Mouse (Mus musculus) intestine, embryonic 14.5 days (tissue): ENCODE measurements at regions not wholly inside any gene's neighbourhood (a gene's known extent, or its start where the extent isn't known, plus 50 kb on each side); places are given as distances from the start of the nearest gene placed in this dataset.

Experiments used
- ATAC-seq: fragments of 200-750 bp; cut with Nextera tagmentation; replicated peaks from 2 replicates; pipeline ENCODE4 v1.8.0; 2017; ENCODE audit warnings: low read depth, moderate number of reproducible peaks, moderate TSS enrichment, moderate library complexity; ENCODE audit not compliant: low FRiP score, low TSS enrichment
- DNase-seq: peaks from one replicate; pipeline ENCODE4 v3.0.0-alpha.2; 2018; ENCODE audit warnings: low spot score
- H3K27ac ChIP-seq: fragments of 300-500 bp; sonication (generic); 2 replicates; pipeline ENCODE4 v1.5.1; 2014; ENCODE audit warnings: low read depth, mild to moderate bottlenecking, control low read depth
- H3K27me3 ChIP-seq: fragments of 300-500 bp; sonication (generic); replicated peaks from 2 replicates; pipeline ENCODE4 v1.6.1; 2014; ENCODE audit warnings: low read length, control low read depth; ENCODE audit not compliant: control insufficient read depth, insufficient read depth
- H3K36me3 ChIP-seq: fragments of 300-500 bp; sonication (generic); 2 replicates; pipeline ENCODE4 v1.6.1; 2014; ENCODE audit warnings: low read length, control low read depth; ENCODE audit not compliant: control insufficient read depth, insufficient read depth
- H3K4me1 ChIP-seq: fragments of 300-500 bp; sonication (generic); replicated peaks from 2 replicates; pipeline ENCODE4 v1.6.1; 2014; ENCODE audit warnings: low read length, control low read depth, mixed read lengths; ENCODE audit not compliant: control insufficient read depth, insufficient read depth
- H3K4me2 ChIP-seq: fragments of 300-500 bp; sonication (generic); 2 replicates; pipeline ENCODE4 v1.6.1; 2014; ENCODE audit warnings: low read length
- H3K4me3 ChIP-seq: fragments of 300-500 bp; sonication (generic); 2 replicates; pipeline ENCODE4 v1.5.1; 2014; ENCODE audit warnings: low read depth, low read length, control low read depth, mixed read lengths
- H3K9ac ChIP-seq: fragments of 300-500 bp; sonication (generic); 2 replicates; pipeline ENCODE4 v1.6.1; 2014; ENCODE audit warnings: mild to moderate bottlenecking, low read length
- H3K9me3 ChIP-seq: fragments of 300-500 bp; sonication (generic); 2 replicates; pipeline ENCODE4 v1.6.1; 2016; ENCODE audit warnings: low read length, control low read depth; ENCODE audit not compliant: control insufficient read depth
- whole genome bisulfite sequencing: fragments of 180-500 bp; shearing (Covaris S2); extraction: QIAGEN DNeasy Blood & Tissue Kit; methylation state at CpG from one replicate; pipeline ENCODE4 v1.1.7; 2014; 5-methylcytosine and 5-hydroxymethylcytosine counted together

DNA sequence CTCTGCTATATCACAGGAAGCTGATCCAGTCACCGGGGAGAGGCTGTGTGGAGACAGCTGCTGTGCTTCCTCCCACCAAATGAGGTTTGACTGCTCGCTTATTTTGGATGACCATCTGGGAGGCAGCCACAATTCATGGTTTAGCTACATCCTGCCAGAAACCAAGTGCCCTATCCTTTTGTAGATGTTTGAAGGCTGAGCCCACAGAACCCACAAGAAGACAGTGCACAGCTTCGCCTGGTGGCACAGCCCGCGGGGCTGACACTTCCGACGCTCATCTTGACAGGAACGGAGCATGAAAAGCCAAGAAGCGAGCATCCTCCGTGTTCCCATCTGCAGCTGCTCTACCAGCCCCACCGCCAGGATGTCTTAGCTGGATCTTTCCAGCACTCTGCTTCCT is 204.1 kb upstream of the Cdh4 start:
- H3K4me2 ChIP-seq: no peak overlapping the region
- 75% methylated on average over 11 of the region's 11 CpGs for WGBS
- ATAC-seq (no peak), DNase-seq (no peak)
- no peak overlapping the region for H3K9ac ChIP-seq
- H3K4me3 ChIP-seq: no peak overlapping the region
- H3K27ac ChIP-seq: no peak overlapping the region
- no peaks in the 10 kb centered on the region for H3K9me3 ChIP-seq
- no peaks in the 10 kb centered on the region for H3K36me3 ChIP-seq
- H3K4me1 ChIP-seq: no peaks in the 10 kb centered on the region
- H3K27me3 ChIP-seq: no peaks in the 10 kb centered on the region

DNA sequence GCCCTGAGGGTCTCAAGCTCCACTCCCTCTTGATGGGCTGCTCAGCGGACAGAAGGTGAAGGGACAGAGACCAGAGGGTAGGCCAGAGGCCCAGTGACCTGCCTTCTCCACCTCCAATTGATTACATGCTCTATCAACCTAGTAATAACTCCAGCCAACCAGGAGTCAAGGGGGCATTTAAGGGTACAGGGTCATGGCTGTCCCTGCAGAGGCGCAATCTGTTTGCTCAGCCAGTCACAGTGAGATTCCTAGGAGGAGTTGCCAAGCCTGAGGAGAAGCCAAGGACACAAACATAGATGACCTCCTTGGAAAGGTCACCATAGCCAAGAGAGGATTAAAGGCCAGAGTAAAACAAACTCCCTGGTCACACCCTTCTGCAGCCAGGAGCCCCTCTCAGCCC is 181.3 kb upstream of the Cdh4 start:
- 65% methylated on average over 2 of the region's 2 CpGs for WGBS
- Histone ChIP-seq H3K4me2 (no peak overlapping the region), H3K9ac (no peak overlapping the region), H3K27ac (no peak overlapping the region), H3K4me1 (no peaks in the 10 kb centered on the region), H3K27me3 (no peaks in the 10 kb centered on the region), H3K4me3 (no peak overlapping the region), H3K36me3 (no peaks in the 10 kb centered on the region), H3K9me3 (no peaks in the 10 kb centered on the region)
- ATAC-seq: no peak
- no peak for DNase-seq

DNA sequence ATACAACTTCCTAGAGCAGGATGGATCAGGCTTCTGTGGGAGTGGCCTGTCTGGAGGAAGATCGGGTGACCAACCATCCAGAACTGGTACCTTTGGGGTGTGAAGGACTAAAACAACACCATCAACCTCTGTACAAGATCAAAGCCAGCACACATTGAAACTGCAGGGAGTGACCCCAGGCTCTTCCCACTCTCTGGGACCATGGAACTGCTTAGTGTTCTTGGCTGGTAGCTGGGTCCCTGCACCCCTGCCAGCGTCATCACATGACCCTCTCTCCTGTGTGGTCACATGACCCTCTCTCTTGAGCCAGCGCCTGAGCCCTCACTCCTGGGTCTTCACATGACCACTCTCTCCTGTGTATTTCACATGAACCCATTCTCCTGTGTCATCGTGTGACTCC is 178.3 kb upstream of the Cdh4 start:
- Histone ChIP-seq H3K4me3 (no peak overlapping the region), H3K9ac (no peak overlapping the region), H3K36me3 (no peaks in the 10 kb centered on the region), H3K27me3 (no peaks in the 10 kb centered on the region), H3K9me3 (no peaks in the 10 kb centered on the region), H3K4me2 (no peak overlapping the region), H3K27ac (no peak overlapping the region), H3K4me1 (no peaks in the 10 kb centered on the region)
- DNase-seq (no peak), ATAC-seq (no peak)
- WGBS: 74% methylated on average over 4 of the region's 4 CpGs

DNA sequence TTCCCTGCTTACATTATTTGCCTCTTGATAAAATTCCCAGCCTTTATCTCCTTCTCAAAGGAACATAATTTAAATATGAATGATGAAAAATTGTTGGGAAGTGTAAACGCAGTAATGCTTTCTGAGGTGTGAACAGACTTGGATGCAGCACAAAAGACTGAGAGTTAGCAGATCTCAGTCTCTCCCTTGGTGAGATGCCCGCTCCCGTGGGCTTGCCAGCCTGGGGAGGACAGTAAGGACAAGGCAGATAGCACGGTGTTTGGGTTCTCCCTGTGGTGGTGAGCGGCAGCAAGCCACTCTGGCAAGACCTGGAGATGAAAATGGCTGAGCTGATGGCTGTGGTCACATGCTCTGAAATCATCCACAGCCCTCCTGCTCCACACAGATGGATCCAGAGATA is 176.8 kb upstream of the Cdh4 start:
- H3K36me3 ChIP-seq: no peaks in the 10 kb centered on the region
- H3K4me1 ChIP-seq: no peaks in the 10 kb centered on the region
- H3K4me2 ChIP-seq: no peak overlapping the region
- no peak overlapping the region for H3K9ac ChIP-seq
- DNase-seq (no peak), ATAC-seq (no peak)
- no peak overlapping the region for H3K27ac ChIP-seq
- 71% methylated on average over 5 of the region's 5 CpGs for WGBS
- H3K4me3 ChIP-seq: no peak overlapping the region
- H3K9me3 ChIP-seq: no peaks in the 10 kb centered on the region
- H3K27me3 ChIP-seq: no peaks in the 10 kb centered on the region

DNA sequence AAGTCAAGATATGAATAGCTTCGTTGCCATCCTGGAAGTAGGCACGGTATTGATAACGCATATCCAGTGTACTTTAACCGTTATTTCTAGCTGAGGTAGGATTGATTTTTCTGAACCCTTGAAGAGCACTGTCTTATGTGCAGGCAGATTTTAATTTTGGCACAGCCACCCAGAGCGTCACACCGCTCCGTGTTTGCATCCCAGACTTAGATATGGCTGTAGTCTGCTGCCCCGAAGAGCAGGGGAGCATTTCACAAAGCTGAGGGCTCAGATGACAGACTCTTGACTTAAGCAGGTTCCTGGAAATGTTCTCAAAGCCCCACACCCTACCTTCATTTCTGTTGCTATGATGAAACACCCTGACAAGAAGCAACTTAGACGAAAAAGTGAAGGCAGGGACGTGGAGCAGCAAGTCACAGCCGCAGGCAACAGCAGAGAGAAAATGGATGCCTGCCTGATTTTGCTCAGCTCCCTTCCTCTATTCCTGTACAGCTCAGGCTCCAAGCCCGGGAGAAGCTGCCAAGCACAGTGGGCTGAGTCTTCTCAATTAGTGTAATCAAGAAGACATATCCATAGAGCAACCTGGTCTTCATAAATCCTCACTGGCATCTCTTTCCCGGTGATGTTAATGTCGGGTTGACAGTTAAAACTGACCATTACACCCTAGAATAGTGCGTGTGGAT is 164.9 kb upstream of the Cdh4 start:
- no peaks in the 10 kb centered on the region for H3K27me3 ChIP-seq
- H3K9me3 ChIP-seq: no peaks in the 10 kb centered on the region
- no peak overlapping the region for H3K9ac ChIP-seq
- no peak overlapping the region for H3K27ac ChIP-seq
- no peak overlapping the region for H3K4me3 ChIP-seq
- DNase-seq (no peak), ATAC-seq (no peak)
- 80% methylated on average over 15 of the region's 15 CpGs for WGBS
- H3K4me2 ChIP-seq: no peak overlapping the region
- no peaks in the 10 kb centered on the region for H3K4me1 ChIP-seq
- H3K36me3 ChIP-seq: no peaks in the 10 kb centered on the region

DNA sequence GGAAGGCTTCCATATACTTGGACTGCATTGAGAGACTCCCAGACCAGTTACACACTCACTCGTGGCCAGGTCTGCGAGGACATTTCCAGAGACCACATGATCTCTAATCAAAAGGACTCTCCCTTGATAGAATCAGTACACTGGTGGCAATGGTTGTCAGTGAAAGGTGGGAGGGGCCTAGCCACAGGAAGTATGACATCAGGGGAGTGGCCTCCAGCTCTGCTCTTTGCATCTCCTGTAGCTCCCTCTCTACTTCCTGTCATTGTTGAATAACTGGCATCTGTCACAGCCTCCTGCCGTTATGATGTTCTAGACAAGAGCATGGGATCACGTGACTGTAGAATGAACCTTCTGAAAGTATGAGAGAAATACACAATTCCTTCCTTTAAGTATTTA is 164.3 kb upstream of the Cdh4 start:
- Histone ChIP-seq H3K27ac (no peak overlapping the region), H3K9ac (no peak overlapping the region), H3K4me3 (no peak overlapping the region), H3K4me1 (no peaks in the 10 kb centered on the region), H3K4me2 (no peak overlapping the region), H3K9me3 (no peaks in the 10 kb centered on the region), H3K27me3 (no peaks in the 10 kb centered on the region), H3K36me3 (no peaks in the 10 kb centered on the region)
- 63% methylated on average over 4 of the region's 4 CpGs for WGBS
- DNase-seq (no peak), ATAC-seq (no peak)

DNA sequence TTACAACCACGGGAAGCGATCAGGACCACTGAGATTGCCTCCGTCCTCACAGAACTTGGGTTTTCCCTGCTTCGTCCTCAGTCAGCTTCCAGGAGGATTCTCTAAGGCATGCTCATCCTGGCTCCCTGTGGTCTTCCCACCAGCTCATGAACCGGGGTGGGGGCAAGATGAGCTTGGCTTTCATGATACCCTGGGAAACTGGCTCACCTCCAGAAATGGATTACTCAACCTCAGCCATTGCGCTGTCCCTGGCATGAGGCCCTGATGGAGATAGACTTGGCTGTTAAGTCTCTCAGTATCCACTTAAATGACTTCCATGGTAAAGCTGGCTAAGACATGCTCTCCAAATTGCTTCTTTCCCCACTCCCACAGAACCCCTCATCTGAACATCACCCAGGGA is 160.0 kb upstream of the Cdh4 start:
- DNase-seq: no peak
- no peak for ATAC-seq
- Histone ChIP-seq H3K9ac (no peak overlapping the region), H3K9me3 (no peaks in the 10 kb centered on the region), H3K36me3 (no peaks in the 10 kb centered on the region), H3K4me1 (no peaks in the 10 kb centered on the region), H3K4me2 (no peak overlapping the region), H3K4me3 (no peak overlapping the region), H3K27ac (no peak overlapping the region), H3K27me3 (no peaks in the 10 kb centered on the region)
- WGBS: 90% methylated on average over 6 of the region's 6 CpGs

DNA sequence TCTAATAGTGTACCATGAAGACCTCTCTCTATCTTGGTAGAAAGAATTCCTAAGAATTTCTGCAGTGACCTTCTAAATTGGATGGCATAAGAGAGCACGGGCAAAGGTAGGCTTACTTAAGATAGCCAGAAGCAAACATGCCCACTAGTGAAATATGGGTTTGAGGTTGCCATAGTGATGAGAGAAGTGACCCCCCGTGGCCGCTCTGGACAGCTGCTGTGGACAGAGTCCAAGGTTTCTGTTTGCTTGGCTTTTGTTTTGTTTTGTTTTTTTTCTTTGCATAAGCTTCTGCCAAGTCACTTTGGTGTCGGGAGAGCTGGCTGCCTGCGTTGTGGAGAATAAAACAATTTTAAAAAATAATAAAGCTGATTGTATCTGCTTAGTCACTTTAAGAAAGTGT is 151.8 kb upstream of the Cdh4 start:
- H3K4me2 ChIP-seq: no peak overlapping the region
- no peaks in the 10 kb centered on the region for H3K27me3 ChIP-seq
- H3K4me3 ChIP-seq: no peak overlapping the region
- H3K27ac ChIP-seq: no peak overlapping the region
- WGBS: 37% methylated on average over 5 of the region's 5 CpGs
- no peaks in the 10 kb centered on the region for H3K4me1 ChIP-seq
- DNase-seq (no peak), ATAC-seq (no peak)
- no peaks in the 10 kb centered on the region for H3K36me3 ChIP-seq
- no peaks in the 10 kb centered on the region for H3K9me3 ChIP-seq
- H3K9ac ChIP-seq: no peak overlapping the region

DNA sequence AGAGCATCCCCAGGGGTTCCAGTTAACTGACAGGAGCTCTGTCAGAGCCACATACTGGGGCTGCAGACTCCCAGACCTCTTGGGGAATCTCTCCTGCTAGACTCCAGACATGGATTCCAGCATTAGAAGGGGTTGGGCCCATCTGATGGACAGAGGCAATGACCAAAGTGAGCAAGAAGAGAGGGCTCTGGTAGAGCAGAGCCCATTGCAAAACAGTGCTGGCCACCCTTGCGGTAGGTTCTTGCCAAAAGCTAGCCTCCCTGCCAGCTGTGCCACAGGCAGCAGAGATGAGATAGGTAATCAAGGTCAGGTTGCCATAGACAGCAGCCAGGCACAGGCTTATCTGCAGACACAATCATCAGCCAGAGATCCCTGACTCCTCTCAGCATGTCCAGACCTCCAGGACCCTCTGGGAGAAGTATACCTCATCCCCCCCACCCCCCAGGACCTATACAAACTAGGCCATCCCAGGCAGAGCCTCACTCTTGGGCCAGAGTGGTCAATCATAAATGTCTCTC is 151.1 kb upstream of the Cdh4 start:
- Histone ChIP-seq H3K27ac (no peak overlapping the region), H3K4me3 (no peak overlapping the region), H3K36me3 (no peaks in the 10 kb centered on the region), H3K9me3 (no peaks in the 10 kb centered on the region), H3K4me2 (no peak overlapping the region), H3K4me1 (no peaks in the 10 kb centered on the region), H3K9ac (no peak overlapping the region), H3K27me3 (no peaks in the 10 kb centered on the region)
- ATAC-seq (no peak), DNase-seq (no peak)
- 100% methylated on average over 1 of the region's 1 CpGs for WGBS
